Mouse (Mus musculus) midbrain, embryonic 13.5 days (tissue): ENCODE measurements around the gene Krt33b. TPM values are rescaled to one million over a fixed set of nuclear protein-coding genes. Genes with fewer than 3 reads are reported as not detected.
A peak's percentile ranks its signal among the peaks of the same experiment; 100 is the strongest.

ENCODE experiments used
- ATAC-seq: fragments of 200-750 bp; cut with Nextera tagmentation; 2 replicates; pipeline ENCODE4 v1.8.0; 2017; ENCODE audit warnings: mild to moderate bottlenecking, moderate TSS enrichment, moderate library complexity
- H3K27ac ChIP-seq: fragments of 300-500 bp; sonication (generic); 2 replicates; pipeline ENCODE4 v1.5.1; 2015; ENCODE audit warnings: inconsistent platforms, mild to moderate bottlenecking, moderate library complexity
- H3K27me3 ChIP-seq: fragments of 300-500 bp; sonication (generic); 2 replicates; pipeline ENCODE4 v1.6.1; 2015; ENCODE audit warnings: mild to moderate bottlenecking, inconsistent platforms
- H3K36me3 ChIP-seq: fragments of 300-500 bp; sonication (generic); 2 replicates; pipeline ENCODE4 v1.6.1; 2015; ENCODE audit warnings: mild to moderate bottlenecking, inconsistent platforms
- H3K4me1 ChIP-seq: fragments of 300-500 bp; sonication (generic); replicated peaks from 2 replicates; pipeline ENCODE4 v1.6.1; 2015; ENCODE audit warnings: inconsistent platforms
- H3K4me2 ChIP-seq: fragments of 300-500 bp; sonication (generic); replicated peaks from 2 replicates; pipeline ENCODE4 v1.6.1; 2015; ENCODE audit warnings: moderate library complexity, mild to moderate bottlenecking, inconsistent platforms
- H3K4me3 ChIP-seq: fragments of 300-500 bp; sonication (generic); replicated peaks from 2 replicates; pipeline ENCODE4 v1.5.1; 2015; ENCODE audit warnings: mild to moderate bottlenecking, inconsistent platforms
- H3K9ac ChIP-seq: fragments of 300-500 bp; sonication (generic); replicated peaks from 2 replicates; pipeline ENCODE4 v1.6.1; 2015; ENCODE audit warnings: mild to moderate bottlenecking, inconsistent platforms
- H3K9me3 ChIP-seq: fragments of 300-500 bp; sonication (generic); 2 replicates; pipeline ENCODE4 v1.6.1; 2016; ENCODE audit warnings: mild to moderate bottlenecking, inconsistent platforms
- WGBS: fragments of 180-500 bp; shearing (Covaris S2); methylation state at CpG from one replicate; pipeline ENCODE4 v1.1.7; 2015; 5-methylcytosine and 5-hydroxymethylcytosine counted together
- polyA plus RNA-seq: library from polyadenylated mRNA; unstranded; fragments of >200 nt; fragmentation: Nextera tagmentation; extraction: Ambion mirVana; gene quantifications from 2 replicates; pipeline ENCODE4 v1.2.1, GENCODE M21; 2015

Gene Krt33b
- polyA plus RNA-seq, 1 experiment from 2014 or later: not detected

DNA sequence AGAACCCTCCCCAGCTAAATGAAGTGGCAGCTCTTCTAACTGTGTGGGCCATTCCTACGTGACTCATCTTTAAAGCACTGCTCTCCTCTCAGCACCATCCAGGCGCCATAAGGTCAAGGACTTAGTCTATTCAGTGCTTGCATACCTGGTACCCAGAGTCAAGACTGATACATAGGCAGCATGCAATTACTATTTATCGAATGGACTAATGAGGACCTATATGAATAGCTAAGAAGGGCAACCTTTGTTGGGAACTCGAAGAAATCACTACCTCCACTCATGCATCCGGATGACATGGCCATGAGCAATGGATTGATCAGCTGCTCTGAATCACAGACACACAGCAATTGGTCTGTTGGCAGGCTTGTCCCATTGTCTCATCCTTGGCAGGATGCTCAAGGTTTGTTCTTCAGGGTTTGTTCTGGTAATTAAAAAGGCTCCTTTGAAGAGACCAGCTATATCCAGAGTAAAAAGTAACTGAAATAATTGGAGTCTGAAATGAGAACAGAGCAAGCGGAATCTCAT, 39.7 kb downstream of the Krt33b start:
- no peak overlapping the region for H3K9ac ChIP-seq
- no peak for ATAC-seq
- H3K27me3 ChIP-seq: no peaks in the 10 kb centered on the region
- H3K27ac ChIP-seq: no peak overlapping the region
- no peak overlapping the region for H3K4me2 ChIP-seq
- no peaks in the 10 kb centered on the region for H3K36me3 ChIP-seq
- no peaks in the 10 kb centered on the region for H3K9me3 ChIP-seq
- 0 out of 2 replicates have a peak, but pooled peaks cover 3% of the 10 kb centered on the region for H3K4me1 ChIP-seq
- 85% methylated on average over 6 of the region's 6 CpGs for WGBS
- no peak overlapping the region for H3K4me3 ChIP-seq

DNA sequence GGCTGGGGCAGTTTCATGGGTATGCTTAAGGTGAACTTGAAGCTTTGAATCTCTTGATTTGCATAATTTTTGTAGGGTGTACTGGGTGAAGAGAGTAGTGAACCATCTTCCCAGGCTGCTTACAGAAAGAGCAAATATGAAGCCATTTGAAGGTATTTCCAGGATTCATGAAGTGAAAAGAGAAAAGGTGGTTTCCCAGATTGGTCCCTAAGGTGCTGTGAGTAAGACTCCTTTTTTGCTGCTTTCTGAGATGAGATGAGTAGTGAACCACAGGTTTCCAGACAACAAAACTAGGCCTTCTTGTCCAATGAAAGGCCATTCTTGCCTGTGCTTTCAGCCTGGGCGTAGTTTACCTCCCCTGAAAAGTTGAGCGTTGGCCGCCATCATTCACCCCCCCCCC, 41.1 kb downstream of the Krt33b start:
- ATAC-seq: no peak
- WGBS: 92% methylated on average over 3 of the region's 3 CpGs
- Histone ChIP-seq H3K4me2 (no peak overlapping the region), H3K4me1 (no peaks in the 10 kb centered on the region), H3K36me3 (no peaks in the 10 kb centered on the region), H3K9me3 (no peaks in the 10 kb centered on the region), H3K27ac (no peak overlapping the region), H3K4me3 (no peak overlapping the region), H3K27me3 (no peaks in the 10 kb centered on the region), H3K9ac (no peak overlapping the region)

GRCm38 (mm10) chr11:99986180-99986647, 43.5 kb downstream of the Krt33b start, which contains the start of gene Krtap16-1:
TSS of gene Krtap16-1 (minus strand) at chr11:99986597.
- H3K27ac ChIP-seq: no peak within 1 kb of the TSS
- no peaks in the 10 kb centered on the region for H3K9me3 ChIP-seq
- H3K4me2 ChIP-seq: no peak within 1 kb of the TSS
- no peak within 1 kb of the TSS for H3K4me3 ChIP-seq
- H3K9ac ChIP-seq: no peak within 1 kb of the TSS
- WGBS: 81% methylated on average over 8 of the region's 8 CpGs
- ATAC-seq: no peak
- no peaks in the 10 kb centered on the region for H3K4me1 ChIP-seq
- no peaks in the 10 kb centered on the region for H3K27me3 ChIP-seq
- no peaks in the 10 kb centered on the region for H3K36me3 ChIP-seq

DNA sequence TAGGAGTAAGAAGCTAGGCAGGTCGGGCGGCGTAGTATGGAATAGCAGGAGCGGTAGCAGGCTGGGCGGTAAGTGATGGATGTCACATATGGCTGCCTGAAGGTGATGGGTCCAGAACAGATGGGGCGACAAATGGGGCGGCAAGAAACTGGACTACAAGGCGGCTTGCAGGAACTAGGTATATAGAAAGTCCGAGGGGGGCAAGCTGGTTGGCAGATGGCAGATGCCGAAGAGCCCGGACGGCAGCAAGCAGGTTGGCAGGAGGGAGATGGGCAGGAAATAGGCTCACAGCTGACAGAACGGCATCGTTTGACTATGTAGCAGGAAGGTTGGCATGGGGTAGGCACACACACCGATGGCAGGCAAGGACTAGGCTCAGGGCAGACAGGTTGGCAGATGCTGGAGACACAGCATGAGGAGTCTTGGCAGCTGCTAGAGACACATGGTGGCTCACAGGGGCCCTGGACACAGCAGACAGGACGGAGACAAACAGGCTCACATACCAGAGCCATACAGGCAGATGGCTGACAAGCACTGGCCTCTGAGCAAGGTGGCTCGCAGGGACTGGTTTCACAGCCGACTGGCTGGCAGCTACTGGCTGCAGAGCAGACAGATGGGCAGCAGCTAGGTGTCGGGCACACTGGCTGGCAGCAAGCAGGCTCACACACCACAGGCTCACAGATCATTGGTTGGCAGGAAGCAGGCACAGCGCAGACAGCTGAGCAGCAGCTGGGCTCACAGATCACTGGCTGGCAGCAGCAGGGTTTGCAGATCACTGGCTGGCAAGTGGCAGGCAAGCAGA, 44.2 kb downstream of the Krt33b start:
- no peak overlapping the region for H3K4me2 ChIP-seq
- H3K27ac ChIP-seq: no peak overlapping the region
- no peaks in the 10 kb centered on the region for H3K27me3 ChIP-seq
- WGBS: 85% methylated on average over 20 of the region's 20 CpGs
- H3K9me3 ChIP-seq: no peaks in the 10 kb centered on the region
- no peak overlapping the region for H3K9ac ChIP-seq
- no peaks in the 10 kb centered on the region for H3K4me1 ChIP-seq
- H3K4me3 ChIP-seq: no peak overlapping the region
- no peaks in the 10 kb centered on the region for H3K36me3 ChIP-seq
- ATAC-seq: peak; percentile 71

DNA sequence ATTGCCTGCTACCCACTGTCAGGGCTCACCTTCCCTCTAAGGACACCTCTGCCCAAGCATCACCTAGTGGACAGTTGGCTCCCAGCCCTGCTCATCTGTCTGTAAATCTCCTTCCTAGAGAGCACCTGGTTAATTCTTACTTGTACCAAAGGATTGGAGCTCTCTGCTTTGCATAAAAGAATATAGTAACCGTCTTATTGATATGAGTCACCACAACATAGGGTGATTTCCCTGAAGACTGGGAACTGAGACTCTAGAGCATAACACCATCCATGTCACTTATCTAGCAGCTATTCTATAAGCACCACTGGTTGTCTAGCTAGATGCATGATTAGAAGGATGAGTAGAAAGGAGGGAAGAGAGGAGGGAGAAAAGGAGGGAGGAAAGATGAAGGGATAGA, 46.2 kb downstream of the Krt33b start:
- no peak for ATAC-seq
- Histone ChIP-seq H3K9me3 (no peaks in the 10 kb centered on the region), H3K4me3 (no peak overlapping the region), H3K27me3 (no peaks in the 10 kb centered on the region), H3K4me2 (no peak overlapping the region), H3K4me1 (no peaks in the 10 kb centered on the region), H3K36me3 (no peaks in the 10 kb centered on the region), H3K27ac (no peak overlapping the region), H3K9ac (no peak overlapping the region)
- WGBS: 88% methylated on average over 1 of the region's 1 CpGs

DNA sequence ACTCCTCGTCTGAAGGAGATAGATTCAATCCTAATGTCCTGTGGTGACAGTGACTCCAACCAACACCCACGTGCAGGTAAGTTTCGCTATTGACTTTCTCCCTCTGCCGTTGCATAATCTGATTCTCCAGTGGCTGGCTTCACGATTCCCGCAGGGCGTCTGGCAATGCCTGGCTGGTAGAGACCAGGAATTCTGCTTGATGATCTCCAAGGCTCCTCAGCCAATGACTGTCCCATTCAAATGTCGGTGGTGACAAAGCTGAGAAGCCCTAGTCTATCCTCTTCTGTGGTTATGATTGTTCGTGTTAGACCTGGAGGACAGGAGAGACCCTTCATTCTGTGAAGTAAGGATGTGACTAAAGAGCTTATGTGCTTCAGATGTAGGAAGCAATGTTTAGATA, 46.9 kb downstream of the Krt33b start:
- 89% methylated on average over 9 of the region's 9 CpGs for WGBS

DNA sequence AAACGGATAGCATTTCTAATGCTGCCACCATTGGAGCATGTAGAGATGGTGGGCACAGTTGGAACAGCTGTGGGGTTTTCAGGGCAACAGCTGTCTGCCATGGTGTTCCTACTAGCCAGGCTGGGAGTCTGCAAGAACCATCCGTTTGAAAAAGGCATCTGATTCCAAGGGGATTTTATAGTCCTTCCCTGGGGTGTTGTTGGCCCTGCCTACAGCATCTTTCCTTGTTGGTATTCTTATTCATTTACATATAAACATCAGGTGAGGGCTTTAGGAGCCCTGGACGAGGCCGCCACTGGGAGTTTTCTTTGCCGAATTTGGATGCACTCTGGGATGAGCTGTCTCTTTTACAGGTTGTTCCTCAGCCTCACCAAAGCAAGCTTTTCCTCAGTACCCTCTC, 50.7 kb downstream of the Krt33b start, which contains the start of gene Krtap29-1:
Krtap29-1 (minus strand) TSS at position 101 of the 400 bp plus-strand sequence.
- Histone ChIP-seq H3K27ac (no peak within 1 kb of the TSS), H3K27me3 (no peaks in the 10 kb centered on the region), H3K4me1 (no peaks in the 10 kb centered on the region), H3K9ac (no peak within 1 kb of the TSS), H3K4me3 (no peak within 1 kb of the TSS), H3K4me2 (no peak within 1 kb of the TSS), H3K36me3 (no peaks in the 10 kb centered on the region), H3K9me3 (no peaks in the 10 kb centered on the region)
- 78% methylated on average over 5 of the region's 5 CpGs for WGBS
- ATAC-seq: no peak

More for the DNA sequence above, 46.9 kb downstream of the Krt33b start:
- Histone ChIP-seq H3K4me2 (no peak overlapping the region), H3K9me3 (no peaks in the 10 kb centered on the region), H3K27me3 (no peaks in the 10 kb centered on the region), H3K4me3 (no peak overlapping the region), H3K27ac (no peak overlapping the region), H3K36me3 (no peaks in the 10 kb centered on the region), H3K9ac (no peak overlapping the region), H3K4me1 (no peaks in the 10 kb centered on the region)
- ATAC-seq: no peak

Other genes starting within 250 kb of the Krt33b start
- not detected in 2 replicates for gene Krtap4-8, start 249.2 kb downstream of the Krt33b start, polyA plus RNA-seq
- not detected in 2 replicates for gene Krtap4-9, start 244.7 kb downstream of the Krt33b start, polyA plus RNA-seq
- gene Gm11596, start 236.4 kb downstream of the Krt33b start, polyA plus RNA-seq: not detected in 2 replicates
- gene Gm11569, start 230.9 kb downstream of the Krt33b start, polyA plus RNA-seq: not detected in 2 replicates
- not detected in 2 replicates for gene Gm11554, start 225.4 kb downstream of the Krt33b start, polyA plus RNA-seq
- gene Krtap4-13, start 220.0 kb downstream of the Krt33b start, polyA plus RNA-seq: not detected in 2 replicates
- not detected in 2 replicates for gene Gm11564, start 214.2 kb downstream of the Krt33b start, polyA plus RNA-seq
- gene 2300003K06Rik, start 191.8 kb downstream of the Krt33b start, polyA plus RNA-seq: not detected in 2 replicates
- gene Krtap4-16, start 178.3 kb downstream of the Krt33b start, polyA plus RNA-seq: not detected in 2 replicates
- not detected in 2 replicates for gene Gm11568, start 172.0 kb downstream of the Krt33b start, polyA plus RNA-seq
- gene Gm11559, start 165.4 kb downstream of the Krt33b start, polyA plus RNA-seq: not detected in 2 replicates
- gene Krtap9-1, start 156.5 kb downstream of the Krt33b start, polyA plus RNA-seq: not detected in 2 replicates
- gene Gm11567, start 150.7 kb downstream of the Krt33b start, polyA plus RNA-seq: not detected in 2 replicates
- gene Krtap31-1, start 121.9 kb downstream of the Krt33b start, polyA plus RNA-seq: not detected in 2 replicates
- gene Gm11565, start 115.1 kb downstream of the Krt33b start, polyA plus RNA-seq: not detected in 2 replicates
- gene Krtap31-2, start 93.6 kb downstream of the Krt33b start, polyA plus RNA-seq: not detected in 2 replicates
- not detected in 2 replicates for gene Krtap9-5, start 81.4 kb downstream of the Krt33b start, polyA plus RNA-seq
- not detected in 2 replicates for gene Krtap29-1, start 50.8 kb downstream of the Krt33b start, polyA plus RNA-seq
- not detected in 2 replicates for gene Krtap16-1, start 43.3 kb downstream of the Krt33b start, polyA plus RNA-seq
- gene Krtap17-1, start 35.9 kb downstream of the Krt33b start, polyA plus RNA-seq: 0.28 and 0.37 TPM in 2 replicates
- gene Krt33a, start 13.7 kb downstream of the Krt33b start, polyA plus RNA-seq: not detected in 2 replicates
- not detected in 2 replicates for gene Krt34, start 11.7 kb upstream of the Krt33b start, polyA plus RNA-seq
- not detected in 2 replicates for gene Krt31, start 20.7 kb upstream of the Krt33b start, polyA plus RNA-seq
- not detected in 2 replicates for gene Krt32, start 58.4 kb upstream of the Krt33b start, polyA plus RNA-seq
- not detected in 2 replicates for gene Krt35, start 66.4 kb upstream of the Krt33b start, polyA plus RNA-seq
- not detected in 2 replicates for gene Krt36, start 75.8 kb upstream of the Krt33b start, polyA plus RNA-seq
- gene Krt13, start 91.7 kb upstream of the Krt33b start, polyA plus RNA-seq: 0.22 TPM in 1 of 2 replicates, not detected in the other
- gene Krt15, start 106.1 kb upstream of the Krt33b start, polyA plus RNA-seq: 0.41 and 0.98 TPM in 2 replicates
- gene Krt19, start 118.8 kb upstream of the Krt33b start, polyA plus RNA-seq: 0.86 and 1.4 TPM in 2 replicates
- not detected in 2 replicates for gene Krt9, start 163.4 kb upstream of the Krt33b start, polyA plus RNA-seq
- gene Krt14, start 177.7 kb upstream of the Krt33b start, polyA plus RNA-seq: 0.15 and 0.22 TPM in 2 replicates
- gene Krt16, start 219.0 kb upstream of the Krt33b start, polyA plus RNA-seq: not detected in 2 replicates
- not detected in 2 replicates for gene Krt17, start 231.2 kb upstream of the Krt33b start, polyA plus RNA-seq
- gene Krt42, start 240.0 kb upstream of the Krt33b start, polyA plus RNA-seq: not detected in 2 replicates